Mouse (Mus musculus) embryonic facial prominence, embryonic 14.5 days (tissue): Measurements from ENCODE around the gene Spred2. TPM values are rescaled to one million over a fixed set of nuclear protein-coding genes. Genes with fewer than 3 reads are reported as not detected.

ENCODE experiments used
- ATAC-seq: fragments of 200-750 bp; cut with Nextera tagmentation; 2 replicates; pipeline ENCODE4 v1.8.0; 2017; ENCODE audit warnings: low read depth, moderate number of reproducible peaks, moderate TSS enrichment
- DNase-seq: peaks from one replicate; pipeline ENCODE4 v3.0.0-alpha.2; 2015; ENCODE audit warnings: low spot score
- H3K27ac ChIP-seq: fragments of 300-500 bp; sonication (generic); replicated peaks from 2 replicates; pipeline ENCODE4 v1.5.1; 2014; ENCODE audit warnings: low read depth, mild to moderate bottlenecking, low read length, moderate library complexity
- H3K27me3 ChIP-seq: fragments of 300-500 bp; sonication (generic); replicated peaks from 2 replicates; pipeline ENCODE4 v1.6.1; 2014; ENCODE audit warnings: low read length; ENCODE audit not compliant: control insufficient read depth, insufficient read depth
- H3K36me3 ChIP-seq: fragments of 300-500 bp; sonication (generic); 2 replicates; pipeline ENCODE4 v1.6.1; 2014; ENCODE audit warnings: low read length, mixed read lengths; ENCODE audit not compliant: control insufficient read depth, insufficient read depth
- H3K4me1 ChIP-seq: fragments of 300-500 bp; sonication (generic); 2 replicates; pipeline ENCODE4 v1.6.1; 2014; ENCODE audit warnings: antibody characterized with exemption, low read length; ENCODE audit not compliant: control insufficient read depth, insufficient read depth
- H3K4me2 ChIP-seq: fragments of 300-500 bp; sonication (generic); 2 replicates; pipeline ENCODE4 v1.6.1; 2014; ENCODE audit warnings: low read depth, mild to moderate bottlenecking, low read length, moderate library complexity, mixed read lengths
- H3K4me3 ChIP-seq: fragments of 300-500 bp; sonication (generic); 2 replicates; pipeline ENCODE4 v1.5.1; 2014; ENCODE audit warnings: low read depth, mild to moderate bottlenecking, low read length
- H3K9ac ChIP-seq: fragments of 300-500 bp; sonication (generic); 2 replicates; pipeline ENCODE4 v1.6.1; 2014; ENCODE audit warnings: low read depth, mild to moderate bottlenecking, low read length, moderate library complexity, mixed read lengths
- H3K9me3 ChIP-seq: fragments of 300-500 bp; sonication (generic); 2 replicates; pipeline ENCODE4 v1.6.1; 2016; ENCODE audit warnings: low read length; ENCODE audit not compliant: control insufficient read depth
- WGBS: fragments of 180-500 bp; shearing (Covaris S2); extraction: QIAGEN DNeasy Blood & Tissue Kit; methylation state at CpG from one replicate; pipeline ENCODE4 v1.1.7; 2014; 5-methylcytosine and 5-hydroxymethylcytosine counted together
- polyA plus RNA-seq: library from polyadenylated mRNA; unstranded; fragments of >200 nt; fragmentation: Nextera tagmentation; extraction: Ambion mirVana; gene quantifications from 2 replicates; pipeline ENCODE4 v1.2.1, GENCODE M21; 2014

Spred2 gene
- polyA plus RNA-seq, 1 experiment from 2014 or later = 8.7 TPM

DNA sequence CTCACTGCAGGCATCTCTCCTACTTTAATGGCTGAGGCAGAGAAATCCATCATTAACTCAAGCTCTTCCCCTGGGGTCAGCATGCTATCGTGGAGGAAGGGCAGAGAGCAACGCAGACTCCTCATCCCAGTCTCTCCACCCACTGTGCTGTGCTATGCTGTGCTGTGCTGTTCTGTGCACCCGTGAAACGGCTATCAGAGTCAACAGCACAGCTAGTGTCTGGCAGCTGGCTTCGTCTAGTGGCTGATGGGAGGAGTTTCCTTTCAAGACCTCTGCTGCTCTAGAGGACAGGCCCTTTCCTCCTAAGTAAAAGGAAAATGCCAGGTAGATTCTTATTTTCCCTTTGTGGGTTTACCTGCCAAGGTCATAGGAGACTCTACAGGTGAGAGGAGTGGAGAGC, 38.6 kb downstream of the Spred2 start:
- Histone ChIP-seq H3K4me3 (no peak overlapping the region), H3K9ac (no peak overlapping the region), H3K27me3 (no peaks in the 10 kb centered on the region), H3K4me2 (no peak overlapping the region), H3K27ac (no peak overlapping the region), H3K36me3 (no peaks in the 10 kb centered on the region), H3K9me3 (no peaks in the 10 kb centered on the region), H3K4me1 (peaks cover 30% of the 10 kb centered on the region)
- DNase-seq (no peak), ATAC-seq (no peak)
- 29% methylated on average over 5 of the region's 5 CpGs for WGBS

GRCm38 (mm10) chr11:19963717-19964141, 39.6 kb downstream of the Spred2 start:
- no peaks in the 10 kb centered on the region for H3K9me3 ChIP-seq
- 61% methylated on average over 12 of the region's 12 CpGs for WGBS

DNA sequence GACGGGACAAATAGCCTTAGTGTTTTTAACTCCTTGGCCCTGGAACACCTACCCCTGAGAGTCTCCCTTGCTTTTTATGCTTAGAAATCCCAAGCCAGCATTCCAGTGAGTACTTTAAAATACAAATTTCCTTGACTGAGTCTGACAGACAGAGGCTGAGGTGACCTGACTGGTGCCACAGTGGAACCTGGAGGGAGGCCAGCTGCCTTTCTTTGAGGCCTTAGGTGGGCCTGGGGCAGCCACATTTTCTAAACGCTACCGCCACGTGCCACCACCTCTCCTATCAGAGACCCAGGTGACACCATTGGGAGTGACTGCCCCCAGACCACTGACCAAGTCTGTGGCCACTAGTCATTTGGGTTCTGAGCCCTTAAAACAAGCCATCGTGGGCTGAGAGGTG, 40.2 kb downstream of the Spred2 start:
- H3K9ac ChIP-seq = no peak overlapping the region
- DNase-seq (no peak), ATAC-seq (no peak)
- H3K27ac ChIP-seq = no peak overlapping the region
- no peaks in the 10 kb centered on the region for H3K27me3 ChIP-seq
- no peak overlapping the region for H3K4me3 ChIP-seq
- peaks cover 30% of the 10 kb centered on the region for H3K4me1 ChIP-seq
- WGBS = 79% methylated on average over 5 of the region's 5 CpGs
- H3K4me2 ChIP-seq = no peak overlapping the region
- no peaks in the 10 kb centered on the region for H3K36me3 ChIP-seq
- no peaks in the 10 kb centered on the region for H3K9me3 ChIP-seq

More at GRCm38 (mm10) chr11:19963717-19964141, 39.6 kb downstream of the Spred2 start:
- DNase-seq = peak; percentile 59
- Histone ChIP-seq H3K4me2 (no peak overlapping the region), H3K4me3 (no peak overlapping the region), H3K4me1 (peaks cover 30% of the 10 kb centered on the region), H3K27me3 (no peaks in the 10 kb centered on the region), H3K9ac (no peak overlapping the region), H3K27ac (no peak overlapping the region; the same call in 1 of the 2 replicates), H3K36me3 (no peaks in the 10 kb centered on the region)
- no peak for ATAC-seq

- Histone ChIP-seq H3K27ac (no peak overlapping the region), H3K9ac (no peak overlapping the region), H3K4me2 (no peak overlapping the region), H3K4me3 (no peak overlapping the region), H3K9me3 (no peaks in the 10 kb centered on the region), H3K27me3 (no peaks in the 10 kb centered on the region), H3K36me3 (no peaks in the 10 kb centered on the region), H3K4me1 (peaks cover 28% of the 10 kb centered on the region)
- DNase-seq = no peak
- 70% methylated on average over 16 of the region's 16 CpGs for WGBS
- ATAC-seq = no peak
Measured at GRCm38 (mm10) chr11:19965037-19965611, 40.9 kb downstream of the Spred2 start.

GRCm38 (mm10) chr11:19965664-19966063, 41.5 kb downstream of the Spred2 start:
- 81% methylated on average over 4 of the region's 4 CpGs for WGBS

DNA sequence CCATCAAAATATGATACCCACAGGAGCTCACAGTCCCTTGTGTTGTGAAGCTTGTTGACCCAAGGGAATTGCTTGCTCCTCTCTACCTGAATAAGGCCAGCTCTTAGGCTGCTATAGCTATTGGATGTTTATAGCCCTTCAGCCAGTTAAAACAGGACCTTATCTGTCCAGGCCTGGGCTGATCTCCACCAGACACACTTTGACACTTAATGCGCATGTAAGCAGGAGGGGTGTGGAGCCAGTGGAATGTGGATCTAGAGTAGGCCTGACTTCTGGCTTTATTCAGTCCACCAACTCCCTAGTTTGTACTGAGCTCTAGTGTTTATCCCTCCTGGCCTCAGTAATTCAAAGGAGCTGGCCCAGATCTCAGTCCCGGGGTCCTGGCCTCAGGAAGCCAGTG, 42.1 kb downstream of the Spred2 start:
- no peak overlapping the region for H3K27ac ChIP-seq
- peaks cover 22% of the 10 kb centered on the region for H3K4me1 ChIP-seq
- H3K9me3 ChIP-seq = no peaks in the 10 kb centered on the region
- WGBS = 78% methylated on average over 2 of the region's 2 CpGs
- no peak overlapping the region for H3K4me2 ChIP-seq
- no peak for ATAC-seq
- H3K4me3 ChIP-seq = no peak overlapping the region
- DNase-seq = no peak
- no peaks in the 10 kb centered on the region for H3K36me3 ChIP-seq
- no peaks in the 10 kb centered on the region for H3K27me3 ChIP-seq
- H3K9ac ChIP-seq = no peak overlapping the region

More at GRCm38 (mm10) chr11:19965664-19966063, 41.5 kb downstream of the Spred2 start:
- Histone ChIP-seq H3K9ac (no peak overlapping the region), H3K4me3 (no peak overlapping the region), H3K27me3 (no peaks in the 10 kb centered on the region), H3K27ac (no peak overlapping the region), H3K9me3 (no peaks in the 10 kb centered on the region), H3K36me3 (no peaks in the 10 kb centered on the region), H3K4me1 (peaks cover 23% of the 10 kb centered on the region), H3K4me2 (no peak overlapping the region)
- no peak for DNase-seq
- no peak for ATAC-seq

DNA sequence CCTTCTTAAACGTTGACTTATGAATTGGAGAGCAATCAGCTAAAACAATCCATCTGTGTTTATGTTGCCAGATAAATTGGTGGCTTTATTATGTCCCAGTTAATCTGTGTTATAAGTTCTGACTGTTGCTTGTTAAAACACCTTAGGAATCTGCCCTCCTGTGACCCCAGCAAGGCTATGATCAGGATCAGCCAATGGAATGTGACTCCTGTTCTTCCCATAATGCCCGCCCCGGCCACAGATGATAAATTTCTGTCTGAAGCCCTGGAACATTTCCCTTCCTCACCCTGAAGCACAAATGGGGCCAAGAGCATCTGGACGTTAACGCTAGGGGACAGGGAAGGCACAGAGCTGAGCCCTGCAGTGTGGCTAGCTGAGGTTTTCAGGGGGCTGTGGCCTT, 45.4 kb downstream of the Spred2 start:
- Histone ChIP-seq H3K36me3 (no peaks in the 10 kb centered on the region), H3K9me3 (no peaks in the 10 kb centered on the region), H3K9ac (no peak overlapping the region), H3K27me3 (no peaks in the 10 kb centered on the region), H3K4me2 (no peak overlapping the region), H3K27ac (no peak overlapping the region), H3K4me3 (no peak overlapping the region), H3K4me1 (peaks cover 10% of the 10 kb centered on the region; the same call in 1 of the 2 replicates)
- DNase-seq (no peak), ATAC-seq (no peak)
- WGBS = 16% methylated on average over 5 of the region's 5 CpGs

GRCm38 (mm10) chr11:19971954-19972750, 48.0 kb downstream of the Spred2 start:
- WGBS = 85% methylated on average over 4 of the region's 4 CpGs
- DNase-seq (peak; percentile 71), ATAC-seq (peak; percentile 59; the same call in 1 of the 2 replicates)
- Histone ChIP-seq H3K9me3 (no peaks in the 10 kb centered on the region), H3K27ac (no peak overlapping the region; the same call in 1 of the 2 replicates), H3K4me1 (peaks cover 10% of the 10 kb centered on the region; the same call in 1 of the 2 replicates), H3K36me3 (no peaks in the 10 kb centered on the region), H3K27me3 (no peaks in the 10 kb centered on the region), H3K4me3 (no peak overlapping the region), H3K9ac (no peak overlapping the region), H3K4me2 (no peak overlapping the region)
